Mouse (Mus musculus): ENCODE data around the gene Slc22a7. TPM values are rescaled to one million over a fixed set of nuclear protein-coding genes. Genes with fewer than 3 reads are reported as not detected.

The Slc22a7 gene
- total RNA-seq, 2 experiments from 2014 or later = not detected

- no peak for DNase-seq (ENCODE audit: low spot score in 2 of 2)
Measured at GRCm38 (mm10) chr17:46439176-46439575, 919 bp upstream of the Slc22a7 start.

- no peak for DNase-seq (ENCODE audit: low spot score in 2 of 2)
Measured at GRCm38 (mm10) chr17:46436672-46437366, 1.4 kb downstream of the Slc22a7 start.

GRCm38 (mm10) chr17:46433627-46434026 lies 4.6 kb downstream of the Slc22a7 start:
- DNase-seq (ENCODE audit: low spot score in 2 of 2) = peak in 1 of 2 experiments; percentile 25

- peak in 1 of 2 experiments; percentile 18 for DNase-seq (ENCODE audit: low spot score in 2 of 2)
Measured at GRCm38 (mm10) chr17:46428761-46429414, 9.4 kb downstream of the Slc22a7 start, which contains the start of gene Crip3. Gene Crip3, plus strand, starts transcription at chr17:46428926.

GRCm38 (mm10) chr17:46426496-46426895 lies 11.8 kb downstream of the Slc22a7 start:
- DNase-seq (ENCODE audit: low spot score in 2 of 2) = no peak

GRCm38 (mm10) chr17:46419717-46420116 lies 18.5 kb downstream of the Slc22a7 start:
- DNase-seq (ENCODE audit: low spot score in 2 of 2) = no peak

GRCm38 (mm10) chr17:46418628-46419027 lies 19.6 kb downstream of the Slc22a7 start:
- no peak for DNase-seq (ENCODE audit: low spot score in 2 of 2)

GRCm38 (mm10) chr17:46408478-46408877 lies 29.8 kb downstream of the Slc22a7 start:
- DNase-seq (ENCODE audit: low spot score in 2 of 2) = no peak

- DNase-seq (ENCODE audit: low spot score in 2 of 2) = no peak
Measured at GRCm38 (mm10) chr17:46394631-46395030, 43.6 kb downstream of the Slc22a7 start.

- DNase-seq (ENCODE audit: low spot score in 2 of 2) = peak; percentile 8 to 31
Measured at GRCm38 (mm10) chr17:46393012-46393411, 45.2 kb downstream of the Slc22a7 start.

GRCm38 (mm10) chr17:46388200-46388599 lies 50.1 kb downstream of the Slc22a7 start:
- no peak for DNase-seq (ENCODE audit: low spot score in 2 of 2)

GRCm38 (mm10) chr17:46384061-46384801 lies 54.0 kb downstream of the Slc22a7 start:
- peak; percentile 45 to 53 for DNase-seq (ENCODE audit: low spot score in 2 of 2)

GRCm38 (mm10) chr17:46383294-46384060 lies 54.8 kb downstream of the Slc22a7 start, which contains the start of gene Zfp318:
Gene Zfp318, plus strand, starts transcription at chr17:46383731.
- peak; percentile 99 for DNase-seq (ENCODE audit: low spot score in 2 of 2)

Other genes with a start within 250 kb of the Slc22a7 start
- gene Polh, start 235.8 kb downstream of the Slc22a7 start, total RNA-seq (2021) = 10 to 100 TPM; 20.4 to 45.3 TPM
- gene Xpo5, start 235.7 kb downstream of the Slc22a7 start, total RNA-seq (2021) = 10 to 100 TPM; 45.7 to 85.4 TPM
- gene Polr1c, start 190.4 kb downstream of the Slc22a7 start, total RNA-seq (2021) = 100 to 1,000 TPM in 1 of 2 experiments, 10 to 100 TPM in 1; 68.6 to 122 TPM
- gene Yipf3, start 190.4 kb downstream of the Slc22a7 start, total RNA-seq (2021) = 100 to 1,000 TPM; 121 to 185 TPM
- gene Lrrc73, start 184.9 kb downstream of the Slc22a7 start, total RNA-seq (2021) = 1 to 10 TPM; 6.0 to 7.9 TPM
- 10 to 100 TPM; 41.5 to 52.9 TPM for gene Tjap1, start 155.4 kb downstream of the Slc22a7 start, total RNA-seq (2021)
- gene Dlk2, start 141.0 kb downstream of the Slc22a7 start, total RNA-seq (2021) = under 1 TPM in 1 of 2 experiments, not detected in 1; 0.23 TPM
- 1 to 10 TPM; 6.8 to 7.0 TPM for gene Abcc10, start 110.1 kb downstream of the Slc22a7 start, total RNA-seq (2021)
- gene Zfp318, start 54.7 kb downstream of the Slc22a7 start, total RNA-seq (2021) = 10 to 100 TPM; 18.9 to 25.9 TPM
- gene Crip3, start 9.5 kb downstream of the Slc22a7 start, total RNA-seq (2021) = under 1 TPM; 0.32 to 0.63 TPM
- 1 to 10 TPM in 1 of 2 experiments, under 1 TPM in 1; 0.96 to 1.0 TPM for gene Ttbk1, start 49.2 kb upstream of the Slc22a7 start, total RNA-seq (2021)
- gene Dnph1, start 58.3 kb upstream of the Slc22a7 start, total RNA-seq (2021) = 1 to 10 TPM; 3.2 to 6.0 TPM
- gene Cul9, start 107.9 kb upstream of the Slc22a7 start, total RNA-seq (2021) = 10 to 100 TPM; 24.8 to 30.1 TPM
- gene Srf, start 117.7 kb upstream of the Slc22a7 start, total RNA-seq (2021) = 10 to 100 TPM; 40.8 to 66.6 TPM
- 1 to 10 TPM; 2.7 to 5.8 TPM for gene Ptk7, start 191.0 kb upstream of the Slc22a7 start, total RNA-seq (2021)
- gene Klc4, start 207.6 kb upstream of the Slc22a7 start, total RNA-seq (2021) = 10 to 100 TPM; 35.8 to 47.6 TPM
- gene Mrpl2, start 207.8 kb upstream of the Slc22a7 start, total RNA-seq (2021) = 10 to 100 TPM; 97.8 to 99.8 TPM
- gene Cul7, start 211.9 kb upstream of the Slc22a7 start, total RNA-seq (2021) = 10 to 100 TPM; 32.1 to 36.3 TPM
- 10 to 100 TPM; 25.9 to 29.8 TPM for gene Rrp36, start 235.9 kb upstream of the Slc22a7 start, total RNA-seq (2021)
- 100 to 1,000 TPM; 100 to 107 TPM for gene Mea1, start 240.3 kb upstream of the Slc22a7 start, total RNA-seq (2021)
- 10 to 100 TPM; 47.6 to 69.9 TPM for gene Klhdc3, start 242.5 kb upstream of the Slc22a7 start, total RNA-seq (2021)

Measured in adrenal gland, adult 18-20 months (tissue).